Mouse (Mus musculus): ENCODE data around the gene Ugt1a2.
"Not testable (repeated sequence)": the region's sequence is repeated elsewhere in the genome, so short reads cannot be mapped to it uniquely, and the experiment has no call there.

Ugt1a2 gene

DNA sequence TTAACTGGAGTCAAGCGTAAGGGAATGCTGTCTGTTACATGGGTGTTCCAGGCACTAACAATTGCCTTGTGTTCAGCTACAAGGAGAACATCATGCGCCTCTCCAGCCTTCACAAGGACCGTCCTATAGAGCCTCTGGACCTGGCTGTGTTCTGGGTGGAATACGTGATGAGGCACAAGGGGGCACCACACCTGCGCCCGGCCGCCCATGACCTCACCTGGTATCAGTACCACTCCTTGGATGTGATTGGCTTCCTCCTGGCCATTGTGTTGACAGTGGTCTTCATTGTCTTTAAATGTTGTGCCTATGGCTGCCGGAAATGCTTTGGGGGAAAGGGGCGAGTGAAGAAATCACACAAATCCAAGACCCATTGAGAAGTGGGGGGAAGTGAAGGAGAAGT, 17.6 kb downstream of the Ugt1a2 start:
- DNase-seq (ENCODE audit: low read depth), result peak; percentile 6

DNA sequence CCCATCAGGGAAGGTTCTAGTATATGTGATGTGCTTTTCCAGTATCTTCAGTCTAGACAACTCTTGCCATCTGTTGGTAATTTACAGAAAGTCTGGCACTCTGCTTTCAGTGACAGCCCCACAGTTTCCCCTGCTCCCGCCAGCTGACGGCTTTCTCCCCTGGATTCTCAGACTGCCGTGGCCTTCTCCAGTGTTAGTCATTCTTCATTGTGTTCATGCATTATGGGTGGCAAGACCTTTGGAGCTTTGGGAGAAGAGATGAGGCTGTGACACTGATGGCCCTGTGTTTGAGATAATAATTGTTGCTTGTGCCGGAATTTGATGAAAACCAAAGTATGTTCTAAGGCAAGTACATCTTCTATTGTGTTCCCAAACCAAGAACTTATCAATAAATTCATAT, 18.2 kb downstream of the Ugt1a2 start:
- no peak for DNase-seq (ENCODE audit: low read depth)

DNA sequence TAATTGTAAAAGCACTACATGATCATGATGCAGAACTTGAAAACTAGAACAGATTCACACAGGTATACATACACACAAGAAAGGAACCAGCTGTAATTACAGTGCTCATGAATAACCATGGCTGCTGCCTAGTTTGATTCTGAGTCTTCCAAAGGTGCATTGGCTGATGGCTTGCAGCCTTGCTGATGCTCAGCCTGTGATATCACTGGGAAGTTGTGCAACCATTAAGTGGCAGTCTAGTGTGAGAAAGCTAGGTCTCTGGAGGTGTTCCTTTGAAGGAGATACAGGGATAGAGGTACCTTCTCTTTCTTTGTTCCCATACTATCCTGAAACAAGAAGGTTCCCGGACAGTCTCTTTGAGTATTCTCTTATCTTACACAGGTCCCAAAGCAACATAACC, 18.7 kb downstream of the Ugt1a2 start:
- no peak for DNase-seq (ENCODE audit: low read depth)

DNA sequence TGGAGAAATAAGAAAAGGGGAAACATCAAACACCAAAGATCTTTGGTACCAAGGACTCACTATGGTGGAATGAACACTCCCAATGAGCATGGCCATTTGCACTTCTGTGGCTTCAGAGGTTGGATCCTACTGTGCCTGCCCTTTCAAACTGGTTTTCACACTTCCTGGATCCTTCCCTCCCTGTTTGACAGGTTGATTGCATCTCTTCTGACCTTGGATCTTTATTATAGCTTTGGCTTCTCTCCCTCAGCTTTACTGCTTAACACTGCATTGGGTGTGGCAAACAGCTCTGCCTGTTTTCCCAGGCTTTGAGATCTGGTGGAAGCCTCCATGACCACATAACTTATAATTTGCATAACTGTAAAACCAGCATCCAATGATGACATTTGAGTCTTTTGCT, 19.9 kb downstream of the Ugt1a2 start:
- no peak for DNase-seq (ENCODE audit: low read depth)

DNA sequence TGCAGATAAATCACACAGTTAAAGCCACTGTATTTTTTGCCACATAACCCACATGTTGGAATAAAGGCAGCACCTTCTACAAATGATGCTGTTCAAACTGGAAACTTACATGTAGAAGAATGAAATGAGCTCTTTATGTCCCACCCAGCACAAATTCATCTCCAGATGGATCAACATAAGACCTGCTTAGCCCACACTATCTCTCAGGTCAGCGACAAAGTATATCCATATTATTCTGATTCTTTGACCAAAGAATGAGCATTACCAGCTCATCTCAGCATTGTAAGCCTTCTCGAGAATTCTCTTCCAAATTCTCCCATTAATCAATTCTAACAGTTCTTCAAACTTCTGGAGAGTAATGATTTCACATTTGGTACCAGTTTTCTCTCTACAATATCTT, 21.8 kb downstream of the Ugt1a2 start:
- DNase-seq (ENCODE audit: low read depth), result no peak

DNA sequence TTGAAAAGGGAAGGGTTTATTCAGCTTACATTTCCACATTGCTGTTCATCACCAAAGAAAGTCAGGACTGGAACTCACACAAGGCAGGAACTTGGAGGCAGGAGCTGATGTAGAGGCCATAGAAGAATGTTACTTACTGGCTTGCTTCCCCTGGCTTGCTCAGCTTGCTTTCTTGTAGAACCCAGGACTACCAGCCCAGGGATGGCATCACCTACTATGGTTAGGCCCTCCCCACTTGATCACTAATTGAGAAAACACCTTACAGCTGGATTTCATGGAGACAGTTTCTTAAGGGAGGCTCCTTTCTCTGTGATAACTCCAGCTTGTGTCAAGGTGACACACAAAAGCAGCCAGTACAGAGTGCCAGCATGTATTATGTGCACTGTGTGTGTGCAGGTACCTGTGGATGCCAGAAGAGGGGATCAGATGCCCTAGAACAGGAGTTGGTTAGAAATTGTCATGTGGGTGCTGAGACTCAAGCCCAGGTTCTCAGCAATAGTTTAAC, 22.7 kb downstream of the Ugt1a2 start:
- DNase-seq (ENCODE audit: low read depth), result not testable (repeated sequence)

DNA sequence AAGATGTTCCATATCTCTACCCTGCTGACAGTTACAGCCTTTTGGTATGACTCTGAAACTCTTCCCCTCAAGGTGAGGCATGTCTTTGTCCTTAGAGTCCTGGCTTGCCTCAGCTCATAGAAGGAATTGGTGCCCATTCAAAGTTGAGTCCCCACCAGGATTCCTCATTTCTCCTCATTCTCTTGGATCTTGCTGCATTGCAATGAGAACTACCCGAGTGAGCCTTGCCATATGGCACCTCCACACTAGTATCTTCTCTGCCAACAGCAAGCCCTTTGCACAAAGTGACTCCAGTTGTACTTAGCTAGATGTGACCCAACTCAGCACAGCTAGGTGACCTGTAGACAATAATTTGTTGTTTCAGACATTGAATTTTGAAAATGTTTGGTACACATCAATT, 23.2 kb downstream of the Ugt1a2 start:
- no peak for DNase-seq (ENCODE audit: low read depth)

DNA sequence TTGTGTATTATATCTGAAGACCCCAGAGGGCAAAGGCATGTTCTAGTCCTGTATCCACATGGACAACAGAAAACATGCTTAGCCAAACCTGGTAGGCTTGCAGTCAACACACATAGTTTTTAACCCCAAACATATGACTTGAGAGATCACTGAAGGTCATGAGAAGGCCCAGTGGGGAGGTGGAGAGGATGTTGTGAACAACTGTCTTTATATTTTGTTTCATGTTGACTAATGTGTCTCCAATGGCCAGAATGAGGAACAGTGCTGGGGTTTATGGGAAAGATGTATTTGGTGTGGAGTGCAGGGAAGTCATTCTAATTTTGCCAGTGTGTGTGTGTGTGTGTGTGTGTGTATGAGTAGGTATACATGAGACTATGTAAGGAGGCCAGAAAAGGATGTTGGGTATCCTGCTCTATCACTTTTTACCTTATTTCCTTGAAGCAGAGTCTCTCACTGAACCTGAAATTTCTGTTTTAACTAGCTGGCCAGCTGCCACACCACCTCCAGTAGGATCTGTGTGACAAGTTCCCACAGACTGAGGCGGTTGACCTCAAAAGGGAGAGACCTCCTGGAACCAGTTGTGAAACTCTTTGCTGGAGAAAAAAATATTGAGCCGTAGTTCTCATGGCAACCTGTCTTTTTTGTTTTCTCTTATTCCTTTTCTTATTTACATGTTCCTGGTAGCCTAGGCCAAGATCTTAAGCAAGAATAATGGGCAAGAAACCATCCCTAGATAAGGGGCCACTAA, 23.8 kb downstream of the Ugt1a2 start:
- no peak for DNase-seq (ENCODE audit: low read depth)

DNA sequence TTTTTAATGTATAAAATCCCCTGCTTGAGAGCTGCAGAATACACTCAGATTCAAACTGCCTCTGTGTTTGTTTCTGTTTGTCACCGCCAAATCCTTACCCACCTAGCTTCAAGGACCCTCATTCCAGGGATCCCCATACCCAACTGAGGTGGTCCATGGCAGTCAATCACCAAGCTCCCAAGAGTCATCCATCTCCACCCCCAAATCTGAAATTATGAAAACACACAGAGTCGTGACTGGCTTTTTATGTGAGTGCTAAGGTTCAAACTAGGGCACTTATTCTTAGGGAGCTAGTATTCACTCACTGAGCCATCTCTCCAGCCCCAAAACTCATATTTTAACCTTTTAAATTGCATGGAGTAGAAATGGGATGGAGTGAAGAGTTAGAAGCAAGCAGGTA, 24.9 kb downstream of the Ugt1a2 start:
- DNase-seq (ENCODE audit: low read depth), result not testable (repeated sequence)

DNA sequence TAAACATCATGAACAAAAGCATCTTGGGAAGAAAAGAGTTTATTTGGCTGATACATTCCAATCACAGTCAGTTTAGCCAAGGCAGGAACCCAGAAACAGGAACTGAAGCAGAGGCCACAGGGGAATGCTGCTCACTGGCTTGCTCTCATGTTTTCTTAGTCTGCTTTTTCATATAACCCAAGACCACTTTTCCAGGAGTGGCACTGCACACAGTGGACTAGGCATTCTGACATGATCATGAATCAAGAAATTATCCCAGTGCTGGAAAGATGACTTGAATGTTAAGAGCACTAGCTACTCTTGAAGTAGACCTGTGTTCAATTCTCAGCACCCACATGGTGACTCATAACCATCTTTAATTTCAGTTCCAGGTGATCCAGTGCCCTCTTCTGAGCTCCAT, 25.3 kb downstream of the Ugt1a2 start:
- DNase-seq (ENCODE audit: low read depth), result no peak

DNA sequence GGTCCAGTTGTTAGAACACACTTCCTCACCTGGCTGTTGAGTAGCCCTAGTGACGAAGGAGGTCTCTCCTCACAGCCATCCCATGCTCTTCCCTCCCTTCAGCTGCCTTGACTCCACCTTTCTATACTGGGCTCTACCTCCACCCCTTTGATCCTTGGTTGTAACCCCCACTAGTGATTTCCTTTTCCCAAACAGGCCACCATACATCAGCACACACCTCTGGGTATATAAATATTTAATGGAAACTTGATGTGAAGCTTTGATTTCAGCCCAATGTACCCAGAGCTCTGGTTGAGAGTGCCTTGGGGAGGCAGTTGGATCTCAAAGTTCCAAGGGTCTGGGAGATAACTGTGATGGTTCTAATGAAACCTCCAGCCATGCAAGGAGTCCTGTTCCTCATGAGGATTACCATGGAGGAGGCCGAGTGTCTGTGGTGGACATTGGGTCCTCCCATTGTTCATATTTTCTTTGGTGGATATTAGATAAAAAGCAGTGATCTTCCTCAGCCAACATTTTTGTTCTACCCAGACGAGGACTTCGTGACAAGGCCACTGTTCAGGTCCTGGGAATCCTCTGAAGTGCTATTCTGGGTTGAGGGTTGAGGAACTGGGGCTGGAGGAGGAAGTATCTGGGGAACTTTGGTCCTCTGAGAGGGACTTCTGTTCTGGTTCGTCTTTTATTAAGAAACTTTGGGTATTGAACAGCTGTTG, 26.4 kb downstream of the Ugt1a2 start, which contains the start of gene Mroh2a:
Gene Mroh2a (plus strand): TSS at position 317 of the 710 bp plus-strand sequence.
- DNase-seq (ENCODE audit: low read depth), result no peak

DNA sequence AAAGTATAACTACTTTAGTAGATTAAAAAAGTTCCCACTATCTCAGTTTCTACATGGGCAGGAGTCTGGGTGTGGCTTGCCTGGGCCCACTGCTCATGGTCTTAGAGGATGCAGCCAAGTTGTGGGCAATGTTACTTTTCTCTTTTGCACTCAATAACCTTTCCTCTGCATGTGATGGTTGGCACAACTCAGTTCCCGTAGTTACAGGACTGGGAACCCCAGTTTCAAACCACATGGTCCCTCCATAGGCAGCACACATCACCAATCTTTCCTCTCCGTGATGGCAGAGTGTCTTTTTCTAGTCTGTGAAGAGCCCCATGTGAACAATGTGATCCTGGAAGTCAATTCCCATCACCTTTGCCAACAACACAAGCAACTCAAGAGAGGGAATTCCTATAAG, 27.1 kb downstream of the Ugt1a2 start:
- DNase-seq (ENCODE audit: low read depth), result no peak

DNA sequence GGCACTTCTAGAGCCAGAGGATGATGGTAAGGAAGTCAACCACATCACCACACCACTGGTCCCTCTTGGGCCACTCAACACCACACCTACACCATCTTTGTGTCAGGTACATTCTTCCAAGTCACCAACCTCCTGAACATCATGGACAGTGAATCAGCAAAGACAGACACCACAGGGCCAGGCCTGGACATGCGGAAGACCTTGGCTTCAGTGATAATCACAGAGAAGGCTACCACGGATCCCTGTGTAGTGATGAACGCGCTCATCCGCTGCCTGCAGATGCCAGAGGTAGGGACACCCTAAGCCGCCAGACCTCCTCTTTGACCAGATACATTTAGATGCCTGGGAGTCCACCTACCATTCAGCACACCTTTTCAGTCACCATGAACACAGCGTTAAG, 27.7 kb downstream of the Ugt1a2 start:
- no peak for DNase-seq (ENCODE audit: low read depth)

DNA sequence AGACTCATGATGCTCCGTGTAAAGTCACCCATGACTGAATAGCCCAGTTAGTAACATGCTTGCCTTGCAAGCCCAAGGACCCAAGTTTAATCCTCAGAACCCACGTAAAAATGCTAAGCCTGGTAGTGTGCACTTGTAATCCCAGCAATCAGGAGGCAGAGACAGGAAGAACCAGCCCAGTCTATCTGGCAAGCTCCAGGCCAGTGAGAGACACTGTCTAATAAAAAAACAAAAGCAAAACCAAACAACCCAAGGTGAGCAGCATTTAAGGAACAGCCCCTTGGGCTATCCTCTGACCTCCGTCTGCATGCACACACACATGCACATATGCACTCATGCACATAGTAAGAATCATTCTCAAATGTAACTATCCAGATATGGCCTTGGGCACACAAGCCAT, 29.2 kb downstream of the Ugt1a2 start:
- no peak for DNase-seq (ENCODE audit: low read depth)

DNA sequence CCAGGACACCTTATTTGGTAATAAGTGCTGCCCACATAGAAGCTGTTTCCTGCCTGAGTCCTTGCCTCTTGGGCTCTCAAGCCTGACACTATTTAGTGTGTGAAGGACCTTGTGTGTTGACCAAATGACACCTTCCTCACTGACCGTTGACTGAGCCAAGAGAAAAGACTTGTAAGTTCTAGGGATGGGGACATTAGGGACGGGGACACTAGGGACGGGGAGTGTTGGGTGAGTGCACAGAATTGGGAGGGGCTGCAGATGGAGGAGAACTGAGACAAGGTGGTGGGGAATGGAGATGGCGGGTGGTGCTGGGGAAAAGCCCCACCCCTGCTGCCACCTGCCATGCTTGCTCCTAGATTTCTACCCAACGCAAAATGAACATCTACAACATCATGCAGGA, 29.6 kb downstream of the Ugt1a2 start:
- DNase-seq (ENCODE audit: low read depth), result no peak

DNA sequence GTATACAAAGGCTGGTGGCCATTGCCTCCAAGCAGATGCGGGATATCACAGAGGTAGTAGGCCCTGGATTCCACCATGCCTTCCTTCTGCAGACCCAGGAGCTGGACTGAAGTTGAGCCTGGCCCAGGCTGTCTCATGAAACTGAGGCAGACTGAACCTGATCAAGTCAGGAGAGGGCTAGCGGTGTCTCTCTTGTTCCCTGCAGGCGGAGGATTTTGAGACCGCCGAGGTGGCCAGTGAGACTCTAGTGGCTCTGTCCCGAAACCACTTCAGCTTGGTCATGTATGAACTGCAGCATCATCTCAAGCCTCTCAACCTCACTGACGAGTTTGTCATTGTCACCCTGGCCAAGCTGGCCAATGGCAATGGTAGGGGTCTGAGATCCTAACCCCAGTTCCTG, 30.0 kb downstream of the Ugt1a2 start:
- no peak for DNase-seq (ENCODE audit: low read depth)

DNA sequence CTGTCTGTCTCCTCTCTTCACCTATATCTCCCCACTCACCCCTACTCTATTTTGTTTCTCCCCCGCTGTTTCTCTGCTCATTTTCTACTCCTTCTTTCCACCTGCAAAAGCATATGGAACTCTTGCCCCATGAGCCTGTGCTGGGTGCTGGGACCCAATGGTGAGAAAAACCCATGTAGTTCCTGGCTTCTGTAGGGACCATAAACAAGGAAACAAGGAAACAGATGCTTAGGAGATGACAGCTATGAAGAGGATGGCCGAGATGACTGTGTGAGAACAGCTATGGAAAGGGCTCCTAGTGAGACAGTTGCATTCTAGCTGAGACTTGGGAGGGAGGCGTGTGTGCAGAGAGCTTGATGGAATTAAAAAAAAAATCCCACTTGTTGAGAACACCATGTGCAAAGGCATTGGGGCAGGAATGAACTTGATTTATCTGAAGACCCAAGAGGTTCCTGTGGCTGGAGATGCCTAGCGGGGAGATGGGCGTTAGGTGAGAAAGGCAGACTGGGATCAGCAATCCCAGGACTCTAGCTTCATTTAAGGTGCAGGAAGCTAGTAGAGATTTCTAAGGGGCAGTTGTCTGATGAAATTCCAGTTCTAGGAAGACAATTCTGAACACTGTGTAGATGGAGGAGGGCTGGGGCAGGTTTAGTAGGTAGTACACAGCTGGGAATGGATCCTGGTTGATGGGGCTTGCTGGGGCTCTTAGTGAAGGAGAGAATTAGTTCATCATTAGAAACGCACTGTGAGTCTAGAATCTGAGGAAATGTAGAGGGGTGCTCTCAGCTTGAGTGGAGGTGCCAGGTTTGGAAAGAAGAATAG, 30.8 kb downstream of the Ugt1a2 start:
- DNase-seq (ENCODE audit: low read depth), result no peak

DNA sequence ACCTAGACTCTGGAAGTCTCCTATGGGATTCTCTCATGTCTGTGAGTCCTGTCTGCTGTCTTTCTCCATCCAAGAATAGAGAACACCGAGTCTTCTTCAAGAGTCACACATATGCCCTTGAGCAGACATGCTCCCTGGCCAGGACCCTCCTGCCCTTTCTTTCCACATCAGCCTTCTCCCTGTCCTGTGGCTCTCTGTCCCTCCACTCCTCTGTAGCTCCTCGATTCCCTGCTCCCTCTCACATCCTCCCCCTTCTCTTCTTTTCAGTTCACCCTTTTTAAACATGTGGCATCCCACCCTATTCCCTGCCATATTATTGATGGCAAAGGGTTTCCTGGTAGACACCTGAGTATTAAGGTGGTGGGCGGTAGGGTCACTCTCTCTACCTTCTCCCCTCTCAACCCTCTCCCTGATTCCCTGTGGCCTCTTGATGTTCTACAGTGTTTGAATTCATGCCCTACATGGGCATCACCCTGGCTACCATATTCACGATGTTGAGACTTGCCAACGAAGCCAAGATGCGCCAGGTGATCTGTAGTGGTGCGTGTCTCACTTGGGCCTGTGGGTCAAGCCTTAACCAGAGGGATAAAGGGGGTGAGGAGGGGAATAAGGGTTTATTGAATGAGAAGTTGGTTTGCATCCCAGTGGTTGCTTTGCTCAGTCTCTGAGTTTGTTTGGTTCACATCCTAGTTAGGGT, 31.6 kb downstream of the Ugt1a2 start:
- no peak for DNase-seq (ENCODE audit: low read depth)

DNA sequence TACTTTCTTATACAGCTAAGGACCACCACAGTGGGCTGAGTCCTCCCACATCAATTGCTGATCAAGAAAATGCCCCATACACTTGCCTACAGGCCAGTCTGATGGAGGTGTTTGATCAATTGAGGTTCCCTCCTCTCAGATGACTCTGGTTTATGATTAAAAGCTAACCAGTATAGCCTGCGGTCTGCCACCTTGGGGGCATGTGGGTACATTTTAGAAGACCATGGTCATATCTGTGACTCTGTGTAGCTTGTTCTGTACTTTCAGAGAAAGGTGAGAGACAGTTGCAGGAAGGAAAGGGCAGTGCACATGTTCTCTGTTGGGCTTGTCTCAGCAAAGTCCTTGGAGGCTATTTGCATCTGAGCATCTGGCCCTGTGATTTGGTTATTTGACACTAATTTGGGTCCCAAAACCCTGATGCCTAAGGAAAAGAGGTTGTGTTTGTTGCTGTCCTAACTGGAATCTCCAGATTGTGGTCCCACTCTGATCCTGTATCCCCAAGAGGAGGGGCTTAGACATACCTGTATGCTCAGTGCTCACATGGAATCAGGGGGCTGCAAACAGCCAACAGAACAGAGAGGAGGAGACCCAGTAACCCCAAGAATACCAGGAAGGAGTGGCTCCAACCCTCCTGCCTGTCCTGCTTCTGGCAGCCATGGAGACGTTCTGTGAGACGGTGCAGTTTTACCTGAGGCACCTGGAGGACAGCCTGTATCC, 32.4 kb downstream of the Ugt1a2 start:
- no peak for DNase-seq (ENCODE audit: low read depth)

DNA sequence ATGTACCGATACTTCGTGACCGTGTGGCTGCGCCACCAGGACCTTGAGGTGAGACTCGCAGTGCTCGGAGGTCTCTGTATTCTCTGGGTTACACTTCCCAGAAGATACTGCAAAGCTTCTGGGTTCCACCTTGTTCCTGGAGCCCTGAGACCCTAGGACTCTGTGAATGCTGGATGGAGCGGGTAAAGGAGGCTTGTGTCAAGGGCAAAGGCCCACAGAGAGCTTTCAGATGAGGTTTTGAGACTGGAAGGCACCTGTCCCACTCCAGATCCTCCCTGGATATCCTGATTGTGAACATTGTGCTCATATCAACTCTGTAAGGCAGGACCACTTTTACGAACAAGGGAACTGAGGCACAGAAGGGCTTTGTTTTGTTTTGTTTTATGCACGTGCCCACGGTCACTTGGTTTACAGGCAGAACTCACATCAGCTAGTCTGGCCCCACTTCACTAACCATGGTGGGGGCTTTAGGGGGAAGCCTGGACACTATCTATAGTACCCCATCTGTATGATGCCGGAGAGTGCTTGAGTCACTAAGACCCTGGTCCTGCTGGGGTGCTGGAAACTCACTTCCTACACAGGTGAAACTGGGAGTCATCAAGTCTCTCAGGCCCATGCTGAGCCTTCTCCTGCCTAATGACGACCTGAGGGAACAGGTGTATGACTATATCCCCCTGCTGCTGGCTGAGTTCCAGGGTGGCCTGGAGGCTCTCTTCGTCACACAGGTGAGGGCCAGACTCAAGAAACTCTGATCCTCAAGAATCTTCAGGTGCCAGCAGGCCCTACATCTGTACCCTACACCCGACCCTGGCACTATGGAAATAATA, 33.2 kb downstream of the Ugt1a2 start:
- no peak for DNase-seq (ENCODE audit: low read depth)

DNA sequence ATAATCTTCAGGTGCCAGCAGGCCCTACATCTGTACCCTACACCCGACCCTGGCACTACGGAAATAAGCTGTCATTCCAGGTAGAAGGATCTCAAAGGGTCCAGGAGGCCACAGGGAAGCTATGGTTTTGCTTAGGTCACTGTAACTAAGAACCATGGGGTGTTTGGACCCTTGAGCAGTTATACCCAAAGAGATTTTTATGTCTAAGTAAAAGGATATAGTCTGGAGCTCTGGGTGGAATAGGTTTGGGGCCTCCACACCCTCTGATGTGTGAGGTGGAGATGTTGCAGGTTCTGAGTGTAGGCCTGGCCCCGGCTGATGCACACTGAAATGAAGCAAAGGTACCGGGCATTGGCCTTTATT, 33.8 kb downstream of the Ugt1a2 start:
- no peak for DNase-seq (ENCODE audit: low read depth)
